Mouse (Mus musculus) layer of hippocampus, adult 11-12 months (tissue): ENCODE data around the gene Emc1.

Source experiments
- DNase-seq: peaks from one replicate; pipeline ENCODE4 v3.0.0; 2022; ENCODE audit warnings: low spot score

Gene Emc1

GRCm38 (mm10) chr4:139351931-139352711 is at the start of gene Emc1, which contains the start of the genes Mrto4 and Ubr4:
Emc1 (plus strand) TSS chr4:139352587.
Mrto4 (minus strand) TSS chr4:139352576.
Ubr4 (plus strand) TSS chr4:139352609.
- peak; percentile 83 for DNase-seq

- DNase-seq: no peak
Measured at GRCm38 (mm10) chr4:139305521-139305920, 46.9 kb upstream of the Emc1 start.

GRCm38 (mm10) chr4:139307916-139308315 is 44.5 kb upstream of the Emc1 start:
- DNase-seq: no peak

GRCm38 (mm10) chr4:139309651-139310050 is 42.7 kb upstream of the Emc1 start:
- no peak for DNase-seq

GRCm38 (mm10) chr4:139310171-139310898 is 42.1 kb upstream of the Emc1 start, which contains the start of the genes Pqlc2 and Akr7a5:
Pqlc2 (minus strand) TSS chr4:139310708.
Akr7a5 (plus strand) TSS chr4:139310744.
- DNase-seq: peak; percentile 98

GRCm38 (mm10) chr4:139310899-139311701 is 41.3 kb upstream of the Emc1 start:
- DNase-seq: no peak

- DNase-seq: no peak
Measured at GRCm38 (mm10) chr4:139311707-139312106, 40.7 kb upstream of the Emc1 start.

GRCm38 (mm10) chr4:139312632-139313031 is 39.8 kb upstream of the Emc1 start:
- no peak for DNase-seq

GRCm38 (mm10) chr4:139318449-139318848 is 33.9 kb upstream of the Emc1 start:
- DNase-seq: no peak

- no peak for DNase-seq
Measured at GRCm38 (mm10) chr4:139319740-139320139, 32.6 kb upstream of the Emc1 start.

GRCm38 (mm10) chr4:139330605-139331004 is 21.8 kb upstream of the Emc1 start:
- DNase-seq: peak; percentile 48

GRCm38 (mm10) chr4:139334631-139335295 is 17.6 kb upstream of the Emc1 start:
- DNase-seq: no peak

- no peak for DNase-seq
Measured at GRCm38 (mm10) chr4:139335507-139335906, 16.9 kb upstream of the Emc1 start.

GRCm38 (mm10) chr4:139336822-139337483 is 15.4 kb upstream of the Emc1 start:
- peak; percentile 57 for DNase-seq

GRCm38 (mm10) chr4:139338145-139338544 is 14.2 kb upstream of the Emc1 start:
- DNase-seq: no peak

GRCm38 (mm10) chr4:139340835-139341234 is 11.6 kb upstream of the Emc1 start:
- no peak for DNase-seq

- DNase-seq: no peak
Measured at GRCm38 (mm10) chr4:139341556-139342233, 10.7 kb upstream of the Emc1 start.

GRCm38 (mm10) chr4:139343718-139344117 is 8.7 kb upstream of the Emc1 start:
- peak; percentile 38 for DNase-seq

- DNase-seq: no peak
Measured at GRCm38 (mm10) chr4:139345416-139346019, 6.9 kb upstream of the Emc1 start.

GRCm38 (mm10) chr4:139352832-139353231 is 445 bp downstream of the Emc1 start:
- no peak for DNase-seq
